Mouse (Mus musculus): ENCODE measurements at regions not wholly inside any gene's neighbourhood (a gene's known extent, or its start where the extent isn't known, plus 50 kb on each side); places are given as distances from the start of the nearest gene placed in this dataset.

GRCm38 (mm10) chr4:97037693-97038348 lies 145.1 kb downstream of the Gm10192 start:
- no peak overlapping the region for H3K27ac ChIP-seq (replicated peaks)
- ATAC-seq (replicated peaks), result peak; percentile 66
- WGBS, result 29% methylated on average over 2 of the region's 2 CpGs
- no peak overlapping the region for H3K9ac ChIP-seq (replicated peaks)
- peaks cover 8% of the 10 kb centered on the region for H3K4me1 ChIP-seq
- no peaks in the 10 kb centered on the region for H3K36me3 ChIP-seq
- H3K4me2 ChIP-seq (replicated peaks), result no peak overlapping the region
- no peak overlapping the region for H3K4me3 ChIP-seq
- no peaks in the 10 kb centered on the region for H3K9me3 ChIP-seq
- H3K27me3 ChIP-seq, result no peaks in the 10 kb centered on the region

DNA sequence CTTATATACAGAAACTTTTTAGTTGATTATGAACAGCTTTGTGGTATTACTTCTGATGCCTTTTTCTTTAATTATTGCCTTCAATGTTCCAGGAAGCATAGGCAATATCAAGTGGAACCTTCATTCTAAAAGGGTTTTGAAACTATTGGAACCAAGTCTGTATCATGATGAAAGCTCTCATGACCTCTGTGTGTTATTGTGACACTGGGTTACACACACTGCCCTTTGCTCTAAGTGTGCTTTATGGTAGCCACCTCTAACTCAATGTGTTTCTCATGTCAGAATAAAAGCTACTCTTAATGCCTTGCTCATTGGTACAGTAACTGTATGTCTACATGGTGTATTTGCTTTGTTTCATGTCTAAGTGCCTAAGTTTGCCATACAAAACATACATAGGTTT lies 154.0 kb downstream of the Gm10192 start:
- H3K27me3 ChIP-seq, result no peaks in the 10 kb centered on the region
- no peak for ATAC-seq (replicated peaks)
- H3K4me1 ChIP-seq, result no peaks in the 10 kb centered on the region

GRCm38 (mm10) chr4:97025446-97026040 lies 157.4 kb downstream of the Gm10192 start:
- H3K9ac ChIP-seq (replicated peaks), result no peak overlapping the region
- H3K27ac ChIP-seq (replicated peaks), result no peak overlapping the region
- no peak for ATAC-seq (replicated peaks)
- H3K4me3 ChIP-seq, result no peak overlapping the region
- no peak overlapping the region for H3K4me2 ChIP-seq (replicated peaks)
- H3K9me3 ChIP-seq, result no peaks in the 10 kb centered on the region
- no peaks in the 10 kb centered on the region for H3K4me1 ChIP-seq
- H3K36me3 ChIP-seq, result no peaks in the 10 kb centered on the region
- WGBS, result 69% methylated on average over 4 of the region's 4 CpGs
- no peaks in the 10 kb centered on the region for H3K27me3 ChIP-seq

More for the DNA sequence above, 154.0 kb downstream of the Gm10192 start:
- Histone ChIP-seq H3K4me2 (replicated peaks) (no peak overlapping the region), H3K27ac (replicated peaks) (no peak overlapping the region), H3K36me3 (no peaks in the 10 kb centered on the region), H3K9me3 (no peaks in the 10 kb centered on the region), H3K9ac (replicated peaks) (no peak overlapping the region), H3K4me3 (no peak overlapping the region)

DNA sequence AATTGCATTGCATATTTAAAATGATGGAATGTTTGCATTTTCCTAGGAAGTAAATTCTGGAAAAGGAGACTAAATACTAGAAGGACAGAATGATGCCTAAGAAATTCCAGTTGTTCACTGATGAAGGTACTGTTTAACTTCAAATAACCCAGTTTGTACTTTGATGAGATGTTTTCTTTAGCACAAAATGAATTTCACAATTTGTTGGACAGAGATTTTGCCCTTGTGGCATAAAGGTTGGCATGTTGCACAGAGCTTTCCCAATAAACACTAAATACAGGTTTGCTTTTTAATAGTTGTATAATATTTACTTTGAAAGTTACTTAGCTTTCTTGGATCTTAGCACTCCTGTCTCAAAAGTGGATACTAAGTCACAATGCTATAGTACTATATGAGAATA lies 181.6 kb downstream of the Gm10192 start:
- ATAC-seq (replicated peaks), result no peak
- H3K36me3 ChIP-seq, result no peaks in the 10 kb centered on the region
- H3K4me3 ChIP-seq, result no peak overlapping the region
- H3K27ac ChIP-seq (replicated peaks), result no peak overlapping the region
- H3K4me1 ChIP-seq, result no peaks in the 10 kb centered on the region
- no peak overlapping the region for H3K9ac ChIP-seq (replicated peaks)
- no peaks in the 10 kb centered on the region for H3K9me3 ChIP-seq
- H3K4me2 ChIP-seq (replicated peaks), result no peak overlapping the region
- no peaks in the 10 kb centered on the region for H3K27me3 ChIP-seq

DNA sequence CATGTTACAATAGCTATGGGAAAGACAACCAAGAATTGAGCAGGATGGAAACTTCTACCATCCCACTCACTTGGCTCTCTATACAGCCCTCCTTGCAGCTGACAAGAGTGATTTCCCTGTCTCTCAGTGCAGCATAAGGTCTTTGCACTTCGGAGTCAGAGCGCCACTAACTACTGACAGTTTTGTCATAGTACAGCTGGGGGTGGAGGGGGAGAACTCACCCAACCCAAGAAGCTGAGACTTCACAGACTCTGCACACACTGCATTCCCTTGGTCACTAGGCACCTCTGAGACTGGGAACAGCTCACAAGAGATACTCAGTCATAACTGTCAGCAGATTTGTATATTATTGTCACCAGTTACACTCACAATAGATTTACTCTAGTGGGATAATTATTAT lies 195.3 kb upstream of the Gm12695 start:
- H3K9ac ChIP-seq (replicated peaks), result no peak overlapping the region
- H3K36me3 ChIP-seq, result no peaks in the 10 kb centered on the region
- H3K27ac ChIP-seq (replicated peaks), result peak overlapping the region; percentile 69
- H3K27me3 ChIP-seq, result no peaks in the 10 kb centered on the region
- peak; percentile 88 for ATAC-seq (replicated peaks)
- H3K9me3 ChIP-seq, result no peaks in the 10 kb centered on the region
- peaks cover 19% of the 10 kb centered on the region for H3K4me1 ChIP-seq
- 47% methylated on average over 2 of the region's 2 CpGs for WGBS
- no peak overlapping the region for H3K4me3 ChIP-seq
- H3K4me2 ChIP-seq (replicated peaks), result no peak overlapping the region

DNA sequence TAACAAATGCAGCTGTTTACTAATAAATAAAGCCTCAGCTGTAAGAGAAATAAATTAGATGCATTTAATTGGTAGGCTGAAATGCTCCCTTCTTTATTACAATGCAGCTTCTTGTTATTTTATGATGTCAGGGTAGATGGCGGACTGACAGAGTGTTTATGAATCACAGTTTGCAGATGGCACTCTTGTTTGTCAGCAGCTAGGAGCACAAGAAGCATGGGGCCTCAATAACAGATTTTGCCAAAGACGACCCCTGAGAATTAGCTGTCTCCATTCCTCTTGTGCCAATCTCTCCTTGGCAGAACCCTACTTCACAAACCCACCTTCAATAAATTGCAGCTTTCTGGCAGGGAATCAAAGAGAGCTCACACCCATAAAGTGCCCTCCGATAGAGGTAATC lies 194.9 kb upstream of the Gm12695 start:
- WGBS, result 44% methylated on average over 3 of the region's 3 CpGs
- Histone ChIP-seq H3K27me3 (no peaks in the 10 kb centered on the region), H3K36me3 (no peaks in the 10 kb centered on the region), H3K4me2 (replicated peaks) (no peak overlapping the region), H3K4me3 (no peak overlapping the region), H3K4me1 (peaks cover 19% of the 10 kb centered on the region), H3K27ac (replicated peaks) (peak overlapping the region; percentile 69), H3K9ac (replicated peaks) (no peak overlapping the region), H3K9me3 (no peaks in the 10 kb centered on the region)
- ATAC-seq (replicated peaks), result peak; percentile 79

DNA sequence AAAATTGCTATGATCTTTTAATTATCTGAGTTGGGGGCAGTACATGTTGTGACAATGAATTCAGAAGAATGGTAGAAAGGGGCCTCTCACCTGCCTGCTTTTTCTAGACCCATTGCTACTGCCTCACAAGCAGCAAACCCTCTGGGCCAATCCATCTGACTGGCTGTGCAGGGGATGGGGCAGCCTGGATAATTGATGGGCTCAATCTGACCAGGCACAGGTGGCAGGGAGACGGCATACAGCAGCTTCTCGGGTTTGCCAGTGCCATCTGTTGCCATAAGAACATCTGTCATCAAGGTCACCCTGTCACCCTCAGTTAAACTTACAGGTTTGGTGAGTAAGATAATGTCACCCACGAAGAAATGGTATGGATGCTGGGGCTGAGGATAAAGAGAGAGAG lies 189.9 kb upstream of the Gm12695 start:
- Histone ChIP-seq H3K4me3 (no peak overlapping the region), H3K4me1 (peaks cover 18% of the 10 kb centered on the region), H3K9ac (replicated peaks) (no peak overlapping the region), H3K4me2 (replicated peaks) (no peak overlapping the region), H3K27me3 (no peaks in the 10 kb centered on the region), H3K36me3 (no peaks in the 10 kb centered on the region), H3K9me3 (no peaks in the 10 kb centered on the region), H3K27ac (replicated peaks) (no peak overlapping the region)
- peak; percentile 48; the same call in 1 of the 2 replicates for ATAC-seq (replicated peaks)
- 43% methylated on average over 3 of the region's 3 CpGs for WGBS

GRCm38 (mm10) chr4:96973804-96974203 lies 188.8 kb upstream of the Gm12695 start:
- Histone ChIP-seq H3K9me3 (no peaks in the 10 kb centered on the region), H3K4me3 (no peak overlapping the region), H3K36me3 (no peaks in the 10 kb centered on the region), H3K4me2 (replicated peaks) (no peak overlapping the region), H3K4me1 (peaks cover 20% of the 10 kb centered on the region), H3K27me3 (no peaks in the 10 kb centered on the region), H3K27ac (replicated peaks) (no peak overlapping the region), H3K9ac (replicated peaks) (no peak overlapping the region)
- 64% methylated on average over 1 of the region's 1 CpGs for WGBS
- ATAC-seq (replicated peaks), result no peak

- Histone ChIP-seq H3K9ac (replicated peaks) (no peak overlapping the region), H3K27ac (replicated peaks) (peak overlapping the region; percentile 94), H3K4me2 (replicated peaks) (no peak overlapping the region; the same call in 1 of the 2 replicates), H3K27me3 (no peaks in the 10 kb centered on the region), H3K36me3 (no peaks in the 10 kb centered on the region), H3K4me1 (peaks cover 23% of the 10 kb centered on the region), H3K9me3 (no peaks in the 10 kb centered on the region), H3K4me3 (no peak overlapping the region)
- 26% methylated on average over 5 of the region's 5 CpGs for WGBS
- ATAC-seq (replicated peaks), result peak; percentile 92
Measured at GRCm38 (mm10) chr4:96969199-96969598, 184.2 kb upstream of the Gm12695 start.

DNA sequence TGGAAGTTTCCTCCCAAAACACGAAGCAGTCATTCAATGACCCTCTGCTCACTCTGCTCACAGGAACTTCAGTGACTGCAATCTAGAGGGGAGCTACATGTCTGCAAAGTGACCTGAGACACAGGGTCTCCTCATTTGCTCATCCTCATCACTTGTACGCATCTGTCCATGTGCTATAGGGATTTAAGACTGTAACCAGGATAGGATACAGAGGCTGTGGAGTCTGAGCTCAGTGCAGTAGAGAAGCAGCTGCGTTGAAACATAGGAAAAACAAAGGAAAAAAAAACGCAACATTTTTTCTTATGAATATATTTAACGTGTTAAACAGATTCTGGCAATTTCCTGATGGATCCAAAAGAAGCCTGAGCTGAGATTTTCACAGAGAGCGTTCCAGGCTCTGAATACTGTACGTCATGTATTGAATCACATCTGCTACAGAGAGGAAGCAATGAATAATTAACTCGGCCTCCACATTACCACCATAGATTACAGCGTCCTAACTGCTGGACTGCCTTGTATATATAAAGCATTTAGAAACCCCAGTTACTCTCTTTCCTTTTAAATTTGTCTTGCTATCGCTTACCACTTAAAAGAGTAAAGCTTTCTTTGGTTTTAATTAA lies 183.7 kb upstream of the Gm12695 start:
- Histone ChIP-seq H3K27ac (replicated peaks) (peak overlapping the region; percentile 94), H3K36me3 (no peaks in the 10 kb centered on the region), H3K4me3 (no peak overlapping the region), H3K9ac (replicated peaks) (no peak overlapping the region), H3K27me3 (no peaks in the 10 kb centered on the region), H3K4me2 (replicated peaks) (no peak overlapping the region; the same call in 1 of the 2 replicates), H3K9me3 (no peaks in the 10 kb centered on the region), H3K4me1 (peaks cover 23% of the 10 kb centered on the region)
- ATAC-seq (replicated peaks), result peak; percentile 95
- WGBS, result 30% methylated on average over 10 of the region's 10 CpGs
